Mouse (Mus musculus) regulatory T cell (primary cell): ENCODE measurements around the gene Olfr199.
"Not testable (repeated sequence)": the region's sequence is repeated elsewhere in the genome, so short reads cannot be mapped to it uniquely, and the experiment has no call there.

Experiments
- in situ Hi-C: fragments of 300-600 bp; cut with MboI, MseI; formaldehyde crosslinking; loops from one replicate; pipeline ENCODE4 v1.15.1; 2025; ENCODE audit warnings: high pct_unique_total_duplicates

Olfr199 gene

GRCm38 (mm10) chr16:59219667-59220066 is at the start of gene Olfr199:
Olfr199 (minus strand) TSS chr16:59219767.
- in situ Hi-C loops: not testable (repeated sequence)

- in situ Hi-C loops: not testable (repeated sequence)
Observed at GRCm38 (mm10) chr16:59269097-59269496, 49.5 kb upstream of the Olfr199 start.

GRCm38 (mm10) chr16:59249684-59250083 is 30.1 kb upstream of the Olfr199 start:
- in situ Hi-C loops: no loop called here

- in situ Hi-C loops: not testable (repeated sequence)
Observed at GRCm38 (mm10) chr16:59217861-59218260, 1.7 kb downstream of the Olfr199 start.

- in situ Hi-C loops: not testable (repeated sequence)
Observed at GRCm38 (mm10) chr16:59203433-59203832, 16.1 kb downstream of the Olfr199 start, which contains the start of gene Olfr198. Olfr198 (minus strand) TSS chr16:59203533.

- in situ Hi-C loops: no loop called here
Observed at GRCm38 (mm10) chr16:59170354-59170753, 49.2 kb downstream of the Olfr199 start, which contains the start of gene Olfr196. Olfr196 (minus strand) TSS chr16:59170454.
